Mouse (Mus musculus): ENCODE measurements at regions not wholly inside any gene's neighbourhood (a gene's known extent, or its start where the extent isn't known, plus 50 kb on each side); places are given as distances from the start of the nearest gene placed in this dataset.

DNA sequence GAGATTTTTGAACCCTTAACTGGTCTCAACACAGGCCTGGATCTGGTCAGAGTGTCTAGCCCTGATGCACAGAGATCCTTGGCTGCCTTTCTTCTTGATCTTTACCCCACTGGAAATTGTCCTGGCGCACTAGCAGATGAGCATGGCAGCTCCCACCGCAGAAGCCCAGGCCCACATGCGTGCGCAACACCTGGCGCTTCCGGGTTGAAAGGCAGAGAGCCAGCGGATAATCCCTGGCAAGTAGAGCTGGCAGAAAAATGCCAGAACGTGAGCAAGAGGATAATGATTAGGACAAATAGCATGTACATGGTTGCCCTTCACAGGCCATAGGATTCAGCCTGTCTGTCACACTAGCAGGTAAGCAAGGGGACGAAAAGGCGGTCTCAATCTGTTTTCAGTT is 95.0 kb upstream of the Aco1 start:
- no peak for ATAC-seq (ENCODE audit: low FRiP score, low read depth)
- H3K9me3 ChIP-seq = no peaks in the 10 kb centered on the region
- no peaks in the 10 kb centered on the region for H3K36me3 ChIP-seq
- H3K4me3 ChIP-seq = no peak overlapping the region
- 91% methylated on average over 10 of the region's 10 CpGs for WGBS
- no peaks in the 10 kb centered on the region for H3K27me3 ChIP-seq
- H3K27ac ChIP-seq = no peak overlapping the region
- H3K4me2 ChIP-seq (replicated peaks) = no peak overlapping the region
- peaks cover 16% of the 10 kb centered on the region for H3K4me1 ChIP-seq
- H3K9ac ChIP-seq = no peak overlapping the region

DNA sequence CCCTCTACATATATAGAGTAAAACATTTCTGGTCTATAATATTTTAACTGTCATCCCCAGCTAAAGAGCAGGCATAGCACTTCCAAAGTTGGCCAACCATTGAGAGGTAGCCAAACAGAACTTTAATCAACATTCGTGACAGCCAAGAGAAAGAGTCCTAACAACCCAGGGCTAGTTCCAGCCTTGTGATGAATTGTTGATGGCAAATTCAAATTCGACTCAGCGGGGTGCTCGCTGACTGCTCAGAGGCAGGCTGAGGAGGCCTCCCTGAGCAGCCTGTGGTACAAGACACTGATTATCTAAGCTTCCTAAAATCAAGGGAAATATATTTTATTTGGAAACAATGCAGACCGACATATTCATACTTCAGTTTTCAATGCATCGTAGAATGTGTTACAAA is 93.8 kb upstream of the Aco1 start:
- Histone ChIP-seq H3K27me3 (no peaks in the 10 kb centered on the region), H3K4me2 (replicated peaks) (no peak overlapping the region), H3K27ac (no peak overlapping the region), H3K9me3 (no peaks in the 10 kb centered on the region), H3K36me3 (no peaks in the 10 kb centered on the region), H3K4me1 (peaks cover 16% of the 10 kb centered on the region), H3K9ac (no peak overlapping the region), H3K4me3 (no peak overlapping the region)
- ATAC-seq (ENCODE audit: low FRiP score, low read depth) = no peak
- 73% methylated on average over 6 of the region's 6 CpGs for WGBS

DNA sequence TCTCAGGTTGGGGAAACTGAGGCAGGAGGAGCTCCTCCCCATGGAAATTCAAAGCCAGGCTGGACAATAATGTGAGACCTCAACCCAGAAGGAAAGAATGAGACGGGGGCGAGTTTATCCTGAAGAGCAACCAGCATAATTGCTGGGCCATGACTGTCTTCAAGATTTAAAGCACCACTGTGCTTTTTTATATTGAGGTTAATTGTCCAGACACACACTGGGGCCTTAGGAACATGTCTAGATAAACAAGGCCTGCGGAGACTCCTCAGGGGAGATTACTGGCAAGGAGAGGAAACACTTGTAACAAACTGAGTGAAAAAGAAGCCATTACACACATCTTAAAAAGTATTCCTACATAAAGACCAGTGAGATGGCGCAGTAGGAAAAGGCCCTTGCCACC is 91.0 kb upstream of the Aco1 start:
- Histone ChIP-seq H3K4me3 (no peak overlapping the region), H3K9ac (no peak overlapping the region), H3K36me3 (no peaks in the 10 kb centered on the region), H3K9me3 (no peaks in the 10 kb centered on the region), H3K27ac (no peak overlapping the region), H3K4me1 (peaks cover 16% of the 10 kb centered on the region), H3K4me2 (replicated peaks) (no peak overlapping the region), H3K27me3 (no peaks in the 10 kb centered on the region)
- WGBS = 60% methylated on average over 4 of the region's 4 CpGs
- no peak for ATAC-seq (ENCODE audit: low FRiP score, low read depth)

DNA sequence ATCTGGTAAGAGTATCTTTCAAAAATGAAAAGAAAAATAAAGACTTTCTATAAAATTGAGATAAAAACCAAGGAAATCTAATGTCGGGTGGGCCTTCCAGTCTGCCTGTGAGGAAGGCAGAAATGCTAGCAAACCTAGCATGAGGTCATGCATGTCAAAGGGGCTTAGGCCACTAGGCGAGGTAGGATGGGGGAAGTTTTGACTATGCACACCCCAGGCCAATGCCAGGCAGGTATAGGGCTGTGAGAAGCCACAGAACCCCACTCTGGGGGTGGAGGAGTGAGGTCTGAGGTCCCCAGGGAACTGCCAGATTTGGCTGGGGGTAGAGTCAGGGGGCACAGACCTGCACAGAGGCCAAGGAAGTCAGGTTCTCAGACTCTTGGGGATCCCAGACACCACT is 89.5 kb upstream of the Aco1 start:
- ATAC-seq (ENCODE audit: low FRiP score, low read depth) = no peak
- H3K36me3 ChIP-seq = no peaks in the 10 kb centered on the region
- H3K27me3 ChIP-seq = no peaks in the 10 kb centered on the region
- no peaks in the 10 kb centered on the region for H3K9me3 ChIP-seq
- peaks cover 16% of the 10 kb centered on the region for H3K4me1 ChIP-seq
- no peak overlapping the region for H3K27ac ChIP-seq
- H3K4me2 ChIP-seq (replicated peaks) = no peak overlapping the region
- 83% methylated on average over 2 of the region's 2 CpGs for WGBS
- no peak overlapping the region for H3K9ac ChIP-seq
- no peak overlapping the region for H3K4me3 ChIP-seq

DNA sequence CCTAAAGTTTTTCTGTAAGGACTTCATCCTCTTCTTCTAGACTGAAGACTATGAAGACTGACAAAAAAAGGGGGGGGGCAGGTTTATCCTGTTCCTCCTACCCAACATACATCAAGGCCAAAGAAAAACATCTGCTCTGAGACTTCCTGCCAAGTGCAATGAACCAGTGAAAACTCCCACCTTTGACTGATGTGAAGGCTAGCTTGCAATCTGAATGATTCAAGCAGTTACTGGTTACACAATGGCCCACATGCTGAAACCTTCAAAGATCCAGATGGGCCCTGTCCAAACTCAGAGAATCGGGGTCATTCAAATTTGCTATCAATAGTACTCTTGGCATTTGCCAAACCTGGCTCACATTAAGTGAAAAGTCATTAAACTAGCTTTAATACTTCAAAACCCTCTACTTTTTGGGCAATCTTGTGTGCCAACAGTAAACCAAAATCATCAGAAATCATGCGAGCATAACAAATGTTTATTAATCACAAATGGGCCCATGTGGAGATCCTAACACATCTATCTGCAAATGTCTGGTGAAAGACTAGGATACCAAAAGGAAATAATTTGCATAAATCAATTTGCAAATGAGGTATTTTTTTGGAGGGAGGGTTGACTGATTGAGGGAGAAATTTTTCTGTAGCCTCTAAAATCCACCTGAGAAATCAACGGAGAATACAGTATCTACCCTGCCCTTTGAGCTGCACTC is 79.0 kb upstream of the Aco1 start:
- no peak overlapping the region for H3K27ac ChIP-seq
- no peak overlapping the region for H3K4me3 ChIP-seq
- 84% methylated on average over 3 of the region's 3 CpGs for WGBS
- ATAC-seq (ENCODE audit: low FRiP score, low read depth) = no peak
- H3K4me1 ChIP-seq = no peaks in the 10 kb centered on the region
- H3K9me3 ChIP-seq = no peaks in the 10 kb centered on the region
- H3K27me3 ChIP-seq = no peaks in the 10 kb centered on the region
- no peaks in the 10 kb centered on the region for H3K36me3 ChIP-seq
- no peak overlapping the region for H3K4me2 ChIP-seq (replicated peaks)
- no peak overlapping the region for H3K9ac ChIP-seq

DNA sequence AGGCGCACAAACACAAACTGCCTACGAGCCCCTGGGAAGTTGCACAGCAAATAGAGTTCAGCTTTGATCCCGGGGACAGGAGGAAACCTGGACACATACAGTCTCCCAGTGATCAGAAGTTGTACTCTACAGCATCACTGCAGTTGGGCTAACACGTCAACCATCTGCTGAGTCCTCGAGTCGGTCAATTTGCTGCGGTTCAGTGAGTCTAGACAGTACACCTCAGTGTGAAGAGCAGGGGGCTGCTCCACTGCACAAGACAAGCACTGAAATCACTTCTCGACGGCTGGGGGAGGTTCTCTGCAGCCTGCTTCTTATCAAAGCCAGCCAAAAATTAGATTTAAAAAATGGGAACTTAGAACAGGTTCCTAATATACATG is 78.4 kb upstream of the Aco1 start:
- no peaks in the 10 kb centered on the region for H3K4me1 ChIP-seq
- 91% methylated on average over 9 of the region's 9 CpGs for WGBS
- H3K4me2 ChIP-seq (replicated peaks) = no peak overlapping the region
- no peak overlapping the region for H3K4me3 ChIP-seq
- no peak overlapping the region for H3K27ac ChIP-seq
- no peaks in the 10 kb centered on the region for H3K9me3 ChIP-seq
- H3K27me3 ChIP-seq = no peaks in the 10 kb centered on the region
- no peak for ATAC-seq (ENCODE audit: low FRiP score, low read depth)
- H3K9ac ChIP-seq = no peak overlapping the region
- H3K36me3 ChIP-seq = no peaks in the 10 kb centered on the region

DNA sequence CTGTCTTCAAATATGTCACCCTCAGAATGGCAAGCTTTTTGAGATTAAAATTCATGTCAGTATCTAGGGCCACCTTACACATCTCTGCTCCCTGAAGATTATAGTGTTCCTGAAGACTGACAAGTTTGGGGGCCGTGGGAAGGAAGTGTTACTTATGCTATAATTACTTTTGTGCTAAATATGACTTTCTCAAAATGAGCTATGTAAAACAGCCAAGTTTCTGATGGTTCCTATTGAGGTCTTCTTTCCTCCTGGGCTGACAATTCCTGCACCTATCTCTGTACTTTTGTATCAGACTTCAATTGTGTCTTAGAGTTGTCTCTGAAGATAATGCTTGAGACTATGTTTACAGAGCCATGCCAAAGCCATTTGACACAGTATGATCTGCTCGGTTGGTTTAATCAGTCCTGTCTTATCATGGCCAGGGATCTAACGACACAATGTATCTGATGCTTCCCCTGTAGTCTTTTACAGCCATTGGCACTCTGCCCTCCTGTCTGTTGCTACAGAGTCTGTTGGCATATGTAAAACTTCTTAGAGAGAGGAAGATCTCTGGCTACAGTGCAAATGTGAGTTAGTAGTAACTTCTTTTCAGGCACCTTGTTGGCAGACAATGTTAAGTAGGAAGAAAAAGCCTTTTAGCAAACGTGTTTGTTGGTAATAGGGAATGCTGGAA is 71.8 kb upstream of the Aco1 start:
- H3K27me3 ChIP-seq = no peaks in the 10 kb centered on the region
- H3K4me2 ChIP-seq (replicated peaks) = no peak overlapping the region
- no peak overlapping the region for H3K9ac ChIP-seq
- no peak overlapping the region for H3K27ac ChIP-seq
- WGBS = 67% methylated on average over 4 of the region's 4 CpGs
- H3K4me3 ChIP-seq = no peak overlapping the region
- H3K4me1 ChIP-seq = no peaks in the 10 kb centered on the region
- H3K9me3 ChIP-seq = no peaks in the 10 kb centered on the region
- no peak for ATAC-seq (ENCODE audit: low FRiP score, low read depth)
- no peaks in the 10 kb centered on the region for H3K36me3 ChIP-seq

DNA sequence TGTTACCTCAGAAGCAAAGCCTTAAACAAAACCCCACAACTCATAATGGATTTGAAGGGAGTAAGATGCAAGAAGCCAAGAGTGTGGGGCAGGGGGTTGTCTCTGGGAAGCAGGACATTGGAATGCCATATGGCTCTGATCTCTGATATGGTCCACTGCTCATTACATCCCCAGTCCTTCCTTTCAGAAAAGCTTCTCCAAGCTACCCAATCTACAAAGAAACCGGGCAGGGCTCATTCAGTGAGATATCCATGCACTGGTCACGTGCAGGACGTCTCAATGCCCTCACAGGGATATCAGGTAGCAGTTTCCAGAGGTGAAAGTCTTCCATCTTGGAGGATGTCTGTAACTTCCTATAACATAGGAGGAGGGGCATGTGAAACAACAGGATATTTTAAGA is 61.8 kb upstream of the Aco1 start:
- Histone ChIP-seq H3K27me3 (no peaks in the 10 kb centered on the region), H3K9me3 (no peaks in the 10 kb centered on the region), H3K4me2 (replicated peaks) (no peak overlapping the region), H3K4me3 (no peak overlapping the region), H3K9ac (no peak overlapping the region), H3K27ac (no peak overlapping the region), H3K4me1 (no peaks in the 10 kb centered on the region), H3K36me3 (no peaks in the 10 kb centered on the region)
- WGBS = 72% methylated on average over 3 of the region's 3 CpGs
- ATAC-seq (ENCODE audit: low FRiP score, low read depth) = no peak

DNA sequence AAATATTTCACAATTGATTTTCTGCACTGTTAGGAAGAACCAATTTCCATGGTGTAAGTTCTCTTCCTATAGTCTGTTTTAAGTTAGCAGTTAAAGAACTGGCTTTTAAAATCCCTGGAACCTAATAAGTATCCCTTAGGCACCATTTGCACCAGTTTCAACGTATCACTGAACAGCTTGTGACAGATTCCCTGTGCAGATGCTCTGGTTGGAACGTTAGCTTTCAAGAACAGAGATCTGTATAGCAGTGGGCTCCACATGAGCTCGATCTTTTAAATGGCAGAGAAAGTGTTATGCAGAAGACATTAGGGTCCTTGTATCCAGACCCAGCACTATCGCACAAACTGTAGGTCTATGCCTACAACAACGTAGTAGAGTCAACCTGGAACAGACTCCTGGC is 52.6 kb upstream of the Aco1 start:
- Histone ChIP-seq H3K4me1 (no peaks in the 10 kb centered on the region), H3K27ac (no peak overlapping the region), H3K9ac (no peak overlapping the region), H3K9me3 (no peaks in the 10 kb centered on the region), H3K4me2 (replicated peaks) (no peak overlapping the region), H3K36me3 (no peaks in the 10 kb centered on the region), H3K4me3 (no peak overlapping the region), H3K27me3 (no peaks in the 10 kb centered on the region)
- 54% methylated on average over 5 of the region's 5 CpGs for WGBS
- no peak for ATAC-seq (ENCODE audit: low FRiP score, low read depth)

Measured in limb, embryonic 13.5 days (tissue).